Mouse (Mus musculus) forebrain, embryonic 10.5 days (tissue): ENCODE measurements around the gene Slc22a13. TPM values are rescaled to one million over a fixed set of nuclear protein-coding genes. Genes with fewer than 3 reads are reported as not detected.

Source experiments
- DNase-seq: peaks from one replicate; pipeline ENCODE4 v3.0.0-alpha.2; 2017; ENCODE audit warnings: low spot score; ENCODE audit errors: extremely low spot score
- H3K27ac ChIP-seq: fragments of 300-500 bp; sonication (generic); 2 replicates; pipeline ENCODE4 v1.5.1; 2016; ENCODE audit warnings: mild to moderate bottlenecking
- H3K27me3 ChIP-seq: fragments of 300-500 bp; sonication (generic); 2 replicates; pipeline ENCODE4 v1.6.1; 2016; ENCODE audit warnings: mild to moderate bottlenecking; ENCODE audit not compliant: poor library complexity, severe bottlenecking
- H3K36me3 ChIP-seq: fragments of 300-500 bp; sonication (generic); replicated peaks from 2 replicates; pipeline ENCODE4 v1.6.1; 2016; ENCODE audit warnings: mild to moderate bottlenecking, moderate library complexity
- H3K4me1 ChIP-seq: fragments of 300-500 bp; sonication (generic); 2 replicates; pipeline ENCODE4 v1.6.1; 2016
- H3K4me3 ChIP-seq: fragments of 300-500 bp; sonication (generic); 2 replicates; pipeline ENCODE4 v1.5.1; 2016; ENCODE audit warnings: mild to moderate bottlenecking, moderate library complexity
- H3K9me3 ChIP-seq: fragments of 300-500 bp; sonication (generic); 2 replicates; pipeline ENCODE4 v1.6.1; 2016; ENCODE audit warnings: mild to moderate bottlenecking, moderate library complexity
- WGBS: fragments of 180-500 bp; shearing (Covaris S2); methylation state at CpG from one replicate; pipeline ENCODE4 v1.1.7; 2016; 5-methylcytosine and 5-hydroxymethylcytosine counted together
- polyA plus RNA-seq: library from polyadenylated mRNA; unstranded; fragments of >200 nt; fragmentation: Nextera tagmentation; extraction: Ambion mirVana; gene quantifications from 2 replicates; pipeline ENCODE4 v1.2.1, GENCODE M21; 2016

The Slc22a13 gene
- polyA plus RNA-seq, result not detected in 2 replicates

DNA sequence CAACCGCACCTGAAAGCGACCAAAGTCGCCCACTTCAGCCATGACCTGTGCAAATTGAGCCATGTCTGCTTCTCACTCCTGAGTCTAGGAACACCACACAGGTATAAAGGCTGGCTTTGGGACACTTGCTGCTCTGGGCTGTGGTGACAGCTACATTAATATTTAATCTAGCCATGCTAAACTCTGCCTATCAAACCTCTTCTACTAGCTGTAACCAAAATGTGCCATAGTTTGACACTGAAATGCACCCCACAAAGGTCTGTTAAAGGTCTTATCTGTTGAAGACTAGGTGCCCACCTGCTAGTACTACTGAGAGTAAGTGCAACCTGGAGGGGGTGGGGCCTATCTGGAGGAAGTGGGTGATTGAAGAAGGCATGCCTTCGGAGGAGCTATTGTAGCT lies at the start of gene Slc22a13:
Slc22a13 (minus strand) TSS at position 101 of the 400 bp plus-strand sequence.
- H3K36me3 ChIP-seq, result no peaks in the 10 kb centered on the region
- H3K4me3 ChIP-seq, result no peak within 1 kb of the TSS
- peaks cover 14% of the 10 kb centered on the region for H3K9me3 ChIP-seq
- no peaks in the 10 kb centered on the region for H3K4me1 ChIP-seq
- WGBS, result 97% methylated on average over 4 of the region's 4 CpGs
- H3K27me3 ChIP-seq, result no peaks in the 10 kb centered on the region
- DNase-seq, result no peak
- no peak within 1 kb of the TSS for H3K27ac ChIP-seq

- no peak for DNase-seq
- Histone ChIP-seq H3K36me3 (peaks cover 94% of the 10 kb centered on the region), H3K9me3 (no peaks in the 10 kb centered on the region), H3K4me1 (no peaks in the 10 kb centered on the region), H3K27me3 (no peaks in the 10 kb centered on the region), H3K4me3 (no peak overlapping the region), H3K27ac (no peak overlapping the region)
- WGBS, result 90% methylated on average over 5 of the region's 5 CpGs
Measured at GRCm38 (mm10) chr9:119258128-119258527, 49.2 kb upstream of the Slc22a13 start.

GRCm38 (mm10) chr9:119256161-119256560 lies 47.3 kb upstream of the Slc22a13 start:
- no peaks in the 10 kb centered on the region for H3K4me1 ChIP-seq
- peaks cover 94% of the 10 kb centered on the region for H3K36me3 ChIP-seq
- 96% methylated on average over 12 of the region's 12 CpGs for WGBS
- no peaks in the 10 kb centered on the region for H3K27me3 ChIP-seq
- H3K4me3 ChIP-seq, result no peak overlapping the region
- no peak for DNase-seq
- H3K9me3 ChIP-seq, result no peaks in the 10 kb centered on the region
- H3K27ac ChIP-seq, result no peak overlapping the region

DNA sequence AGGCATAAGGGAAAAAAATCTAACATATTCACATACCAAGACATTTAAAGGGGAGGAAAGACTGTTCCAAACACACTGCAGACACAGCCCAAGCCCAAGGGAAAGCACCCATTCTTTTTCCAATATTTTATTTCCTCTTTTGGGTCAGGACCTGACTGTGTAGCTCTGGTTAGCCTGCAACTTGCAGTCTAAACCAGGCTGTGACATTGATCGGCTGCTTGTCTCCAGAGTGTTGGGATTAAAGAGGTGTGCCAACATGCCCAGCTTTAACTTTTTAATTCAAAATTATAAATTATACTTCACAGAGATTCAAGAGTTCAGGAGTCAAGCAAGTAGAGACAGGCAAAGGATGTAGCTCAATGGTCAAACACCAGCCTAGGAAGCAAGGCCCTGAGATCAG lies 46.2 kb upstream of the Slc22a13 start:
- peaks cover 97% of the 10 kb centered on the region for H3K36me3 ChIP-seq
- no peaks in the 10 kb centered on the region for H3K27me3 ChIP-seq

GRCm38 (mm10) chr9:119254187-119254586 lies 45.3 kb upstream of the Slc22a13 start:
- Histone ChIP-seq H3K27ac (no peak overlapping the region), H3K36me3 (peaks cover 97% of the 10 kb centered on the region), H3K27me3 (no peaks in the 10 kb centered on the region), H3K9me3 (no peaks in the 10 kb centered on the region), H3K4me3 (no peak overlapping the region), H3K4me1 (no peaks in the 10 kb centered on the region)
- DNase-seq, result no peak
- WGBS, result 81% methylated on average over 2 of the region's 2 CpGs

More for the DNA sequence above, 46.2 kb upstream of the Slc22a13 start:
- Histone ChIP-seq H3K4me1 (no peaks in the 10 kb centered on the region), H3K4me3 (no peak overlapping the region), H3K9me3 (no peaks in the 10 kb centered on the region), H3K27ac (no peak overlapping the region)
- 96% methylated on average over 1 of the region's 1 CpGs for WGBS
- DNase-seq, result no peak

- no peak overlapping the region for H3K4me3 ChIP-seq
- no peaks in the 10 kb centered on the region for H3K9me3 ChIP-seq
- no peaks in the 10 kb centered on the region for H3K27me3 ChIP-seq
- H3K4me1 ChIP-seq, result no peaks in the 10 kb centered on the region
- 82% methylated on average over 5 of the region's 5 CpGs for WGBS
- no peak for DNase-seq
- H3K27ac ChIP-seq, result no peak overlapping the region
- H3K36me3 ChIP-seq, result peaks cover 88% of the 10 kb centered on the region
Measured at GRCm38 (mm10) chr9:119247996-119248395, 39.1 kb upstream of the Slc22a13 start.

- Histone ChIP-seq H3K36me3 (peaks cover 89% of the 10 kb centered on the region), H3K27ac (no peak overlapping the region), H3K27me3 (no peaks in the 10 kb centered on the region), H3K4me1 (no peaks in the 10 kb centered on the region), H3K4me3 (no peak overlapping the region), H3K9me3 (no peaks in the 10 kb centered on the region)
- no peak for DNase-seq
- WGBS, result 95% methylated on average over 5 of the region's 5 CpGs
Measured at GRCm38 (mm10) chr9:119246826-119247225, 37.9 kb upstream of the Slc22a13 start.

DNA sequence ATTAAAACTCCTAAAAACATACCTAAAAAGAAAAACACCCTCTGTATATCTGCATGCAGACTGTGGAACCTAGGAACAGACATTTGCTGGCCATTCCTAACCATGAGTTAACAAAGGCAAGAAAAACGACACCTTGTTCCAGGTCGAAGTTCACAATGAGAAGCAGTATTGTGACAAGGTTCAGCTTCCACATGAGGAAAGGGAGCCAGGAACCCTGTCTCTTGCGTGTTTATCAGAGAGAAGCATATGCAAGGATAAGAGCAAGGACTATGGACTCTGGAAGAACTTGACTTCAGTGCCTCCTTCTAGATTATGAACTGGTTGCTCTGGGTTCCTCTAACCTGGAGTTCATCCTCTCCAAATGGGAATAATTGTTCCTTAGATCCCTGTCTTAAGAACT lies 35.1 kb upstream of the Slc22a13 start:
- no peak for DNase-seq
- no peaks in the 10 kb centered on the region for H3K27me3 ChIP-seq
- no peaks in the 10 kb centered on the region for H3K4me1 ChIP-seq
- no peak overlapping the region for H3K27ac ChIP-seq
- no peaks in the 10 kb centered on the region for H3K9me3 ChIP-seq
- peaks cover 89% of the 10 kb centered on the region for H3K36me3 ChIP-seq
- WGBS, result 89% methylated on average over 3 of the region's 3 CpGs
- H3K4me3 ChIP-seq, result no peak overlapping the region

- DNase-seq, result no peak
- Histone ChIP-seq H3K4me1 (no peaks in the 10 kb centered on the region), H3K36me3 (peaks cover 74% of the 10 kb centered on the region), H3K27me3 (no peaks in the 10 kb centered on the region), H3K4me3 (no peak overlapping the region), H3K9me3 (no peaks in the 10 kb centered on the region), H3K27ac (no peak overlapping the region)
- 93% methylated on average over 11 of the region's 11 CpGs for WGBS
Measured at GRCm38 (mm10) chr9:119241169-119241865, 32.4 kb upstream of the Slc22a13 start.

DNA sequence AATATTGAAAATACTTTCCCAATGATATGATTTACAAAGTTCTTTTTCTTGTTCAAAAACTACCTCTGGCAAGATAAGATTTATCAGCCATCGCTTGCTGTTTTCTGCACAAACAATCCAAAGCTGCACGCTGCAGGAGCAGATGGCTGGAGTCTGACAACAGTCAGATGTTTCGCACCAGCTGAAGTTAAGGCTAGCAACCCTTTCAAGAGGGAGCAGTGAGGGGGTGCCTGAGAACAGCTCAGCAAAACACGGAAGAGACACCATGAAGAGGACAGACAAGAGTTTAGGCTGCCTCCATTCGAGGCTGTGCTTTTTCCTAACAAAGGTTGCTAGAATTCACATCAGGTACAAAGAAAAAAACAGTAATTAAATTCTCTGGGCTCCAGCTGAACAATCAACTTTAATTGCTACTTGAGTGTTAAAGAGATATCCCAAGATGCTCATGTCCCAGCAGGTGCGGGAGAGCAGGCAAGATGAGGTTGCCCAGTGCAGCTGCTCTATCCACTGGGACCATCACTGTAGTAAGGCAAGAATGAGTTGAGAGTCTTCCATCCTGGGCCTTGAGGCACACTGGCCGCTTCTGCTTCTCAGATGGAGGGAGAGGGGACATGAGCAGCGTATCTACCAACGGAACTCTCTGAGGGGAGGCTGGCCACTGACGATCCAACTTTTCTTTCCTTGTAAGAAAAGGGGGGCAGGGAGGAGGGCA lies 31.5 kb upstream of the Slc22a13 start:
- WGBS, result 93% methylated on average over 10 of the region's 10 CpGs
- peaks cover 66% of the 10 kb centered on the region for H3K36me3 ChIP-seq
- no peaks in the 10 kb centered on the region for H3K4me1 ChIP-seq
- H3K4me3 ChIP-seq, result no peak overlapping the region
- H3K27me3 ChIP-seq, result no peaks in the 10 kb centered on the region
- no peak for DNase-seq
- H3K27ac ChIP-seq, result no peak overlapping the region
- H3K9me3 ChIP-seq, result no peaks in the 10 kb centered on the region

DNA sequence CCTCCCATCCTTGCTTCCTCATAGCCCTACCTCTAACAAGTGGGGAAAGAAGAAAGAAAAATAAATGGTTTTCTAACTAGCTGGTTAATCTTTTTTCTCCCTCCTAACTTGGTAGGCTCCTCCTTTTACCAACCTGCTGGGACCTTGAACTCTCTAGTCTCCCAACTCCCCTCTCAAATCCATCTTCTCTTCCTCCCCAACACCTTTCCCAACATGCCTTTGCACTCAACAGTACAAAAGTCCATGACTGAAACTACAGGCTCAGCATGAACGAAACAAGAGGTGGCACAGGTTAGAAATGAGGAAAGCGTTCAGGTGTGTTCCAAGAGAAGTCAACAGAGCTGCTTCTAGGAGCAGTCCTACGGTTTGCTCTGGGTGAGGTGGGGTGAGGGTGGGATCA lies 30.4 kb upstream of the Slc22a13 start:
- DNase-seq, result no peak
- Histone ChIP-seq H3K4me3 (no peak overlapping the region), H3K27ac (no peak overlapping the region), H3K4me1 (no peaks in the 10 kb centered on the region), H3K27me3 (no peaks in the 10 kb centered on the region), H3K9me3 (no peaks in the 10 kb centered on the region), H3K36me3 (peaks cover 58% of the 10 kb centered on the region)
- WGBS, result 95% methylated on average over 3 of the region's 3 CpGs

- Histone ChIP-seq H3K27me3 (no peaks in the 10 kb centered on the region), H3K9me3 (no peaks in the 10 kb centered on the region), H3K4me1 (no peaks in the 10 kb centered on the region), H3K4me3 (no peak overlapping the region), H3K36me3 (peaks cover 54% of the 10 kb centered on the region), H3K27ac (no peak overlapping the region)
- 92% methylated on average over 4 of the region's 4 CpGs for WGBS
- DNase-seq, result no peak
Measured at GRCm38 (mm10) chr9:119238796-119239195, 29.9 kb upstream of the Slc22a13 start.

DNA sequence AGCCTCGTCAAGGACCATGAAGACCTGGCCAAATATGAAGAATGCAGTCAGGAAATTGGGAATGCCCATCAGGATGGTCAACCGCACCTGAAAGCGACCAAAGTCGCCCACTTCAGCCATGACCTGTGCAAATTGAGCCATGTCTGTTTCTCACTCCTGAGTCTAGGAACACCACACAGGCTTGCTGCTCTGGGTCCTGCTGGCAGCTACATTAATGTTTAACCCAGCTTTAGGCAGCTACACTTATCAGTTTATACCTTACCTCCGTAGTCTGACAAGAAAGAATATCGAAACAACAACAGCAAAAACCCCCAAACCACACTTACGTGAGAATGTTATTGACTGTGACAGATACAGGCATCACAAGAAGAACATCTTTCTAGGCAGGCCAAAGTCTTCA lies 22.7 kb upstream of the Slc22a13 start:
- Histone ChIP-seq H3K4me1 (no peaks in the 10 kb centered on the region), H3K27me3 (no peaks in the 10 kb centered on the region), H3K27ac (no peak overlapping the region), H3K4me3 (no peak overlapping the region), H3K36me3 (no peaks in the 10 kb centered on the region), H3K9me3 (no peaks in the 10 kb centered on the region)
- 96% methylated on average over 7 of the region's 7 CpGs for WGBS
- DNase-seq, result no peak
